Mouse (Mus musculus): Measurements from ENCODE around the gene Bzw1.

- TF ChIP-seq CTCF (IDR thresholded peaks at IDR 0.05; ENCODE audit: control insufficient read depth, insufficient read depth, low read length) (no peak), POLR2A (IDR thresholded peaks at IDR 0.05; ENCODE audit: borderline replicate concordance, control insufficient read depth, low read depth, low read length) (no peak)
These were observed 28.3 kb downstream of the Bzw1 start for GRCm38 (mm10) chr1:58420961-58421360.

All from bone marrow, adult 2 months (tissue).